Comparison of ENCODE assay signal across 8 mouse cellular contexts in the genomic region with DNA sequence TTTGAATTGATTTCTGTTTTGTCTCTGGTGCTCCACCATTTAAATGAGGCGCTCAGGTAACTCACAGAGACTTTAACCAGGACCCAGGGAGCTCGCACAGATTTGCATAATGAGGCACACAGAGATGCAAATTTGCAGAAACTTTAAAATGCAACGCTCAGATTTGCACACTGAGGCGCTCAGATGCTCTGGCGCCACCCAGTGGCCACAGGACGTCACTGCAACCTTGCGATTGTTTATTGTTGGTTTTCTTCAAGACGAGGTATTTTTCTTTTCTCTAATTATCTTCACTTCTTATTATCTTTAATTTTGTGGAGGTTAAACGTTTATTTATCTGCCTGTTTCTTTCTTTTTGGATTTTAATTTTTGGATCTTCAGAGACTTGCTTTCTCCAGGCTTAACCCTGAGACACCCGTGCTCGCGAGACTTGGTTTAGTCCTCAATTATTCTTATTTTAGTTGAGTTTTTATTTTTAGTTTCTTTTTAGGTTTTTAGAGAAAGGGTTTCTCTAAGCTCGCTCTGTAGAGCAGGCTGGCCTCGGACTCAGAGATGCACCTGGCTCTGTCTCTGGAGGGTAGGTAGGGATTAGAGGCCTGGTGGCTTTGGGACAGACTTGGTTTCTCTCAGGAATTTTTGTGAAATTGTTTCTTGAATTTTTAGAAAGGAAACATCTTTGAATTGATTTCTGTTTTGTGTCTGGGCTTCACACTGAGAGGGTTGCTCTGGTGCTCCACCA. TPM values are rescaled to one million over a fixed set of nuclear protein-coding genes. Genes with fewer than 3 reads are reported as not detected.
DNase-seq lines count a peak whose midpoint lies in the region; ATAC-seq lines count a peak whose summit lies in the region.
"Not testable (repeated sequence)": the region's sequence is repeated elsewhere in the genome, so short reads cannot be mapped to it uniquely, and the experiment has no call there.

No protein-coding gene starts in this region.

- H3K4me3 ChIP-seq in ES-E14 (ENCODE audit: insufficient read depth in 1 of 2, low read depth in 1 of 2, low read length in 2 of 2, poor library complexity in 1 of 2, severe bottlenecking in 1 of 2); hindbrain, embryonic 12.5 days: not testable (repeated sequence)

- H3K27ac ChIP-seq in ES-E14 (ENCODE audit: insufficient read depth, low read depth, low read length, poor library complexity, severe bottlenecking), result peak overlapping the region; percentile 56
- 0 out of 2 replicates have a peak overlapping the region, but pooled peaks have one; percentile 0 for H3K27ac ChIP-seq in hindbrain, embryonic 12.5 days

- H3K36me3 ChIP-seq in ES-E14 (ENCODE audit: control insufficient read depth, insufficient read depth, low read length, poor library complexity, severe bottlenecking), result peaks cover 51% of the 10 kb centered on the region
- peaks cover 36% of the 10 kb centered on the region for H3K36me3 ChIP-seq in hindbrain, embryonic 12.5 days

- peak; percentile 100 for DNase-seq in ES-E14 (ENCODE audit: low read depth, low spot score)
- DNase-seq in cerebellum, adult 11 months, result peak; percentile 92
- peak; percentile 96 for DNase-seq in forelimb bud, embryonic 11.5 days (ENCODE audit: low read depth, low spot score)
- peak; percentile 87 to 90 for DNase-seq in layer of hippocampus, postnatal 36 days
- DNase-seq in right cerebral cortex, adult 2 months (ENCODE audit: low spot score in 2 of 2), result peak; percentile 100
- peak; percentile 89 to 93 for DNase-seq in thymus, postnatal 36 days

- H3K4me2 ChIP-seq in hindbrain, embryonic 12.5 days (replicated peaks), result not testable (repeated sequence)

- H3K9ac ChIP-seq in ES-E14 (ENCODE audit: insufficient read depth, low read depth, low read length, poor library complexity, severe bottlenecking); hindbrain, embryonic 12.5 days: not testable (repeated sequence)

- 60% methylated on average over 14 of the region's 14 CpGs for whole genome bisulfite sequencing in hindbrain, embryonic 12.5 days

- not testable (repeated sequence) for H3K4me1 ChIP-seq in ES-E14 (ENCODE audit: control insufficient read depth in 2 of 2, insufficient read depth in 2 of 2, low read length in 2 of 2, poor library complexity in 1 of 2); hindbrain, embryonic 12.5 days

- ATAC-seq in hindbrain, embryonic 12.5 days (ENCODE audit: low FRiP score), result not testable (repeated sequence)
- ATAC-seq in megakaryocyte progenitor cell, adult 5-6 weeks (replicated peaks; ENCODE audit: poor library complexity), result peak; percentile 25

- in situ Hi-C loops in ES-E14 (cut with MboI; ENCODE audit: low sequenced_read_pairs in 2 of 2, unreplicated experiment in 2 of 2), result not testable (repeated sequence)

- not testable (repeated sequence) for H3K9me3 ChIP-seq in ES-E14 (ENCODE audit: control insufficient read depth, insufficient read depth, low read depth, low read length)
- peaks cover 33% of the 10 kb centered on the region for H3K9me3 ChIP-seq in hindbrain, embryonic 12.5 days (replicated peaks)

- not testable (repeated sequence) for H3K27me3 ChIP-seq in hindbrain, embryonic 12.5 days

RNA-seq across cellular contexts. Expression of a gene that starts 10.7 kb away (rescaled TPM):
- total RNA-seq in ES-E14 (2012; rRNA removed), result 165 and 322 TPM in 2 replicates
- polyA plus RNA-seq in hindbrain, embryonic 12.5 days (2016; fragmentation: Nextera tagmentation; extraction: Ambion mirVana), result 169 and 249 TPM in 2 replicates
- 100 to 1,000 TPM; 230 to 241 TPM for total RNA-seq in layer of hippocampus, postnatal 36 days (2021)
- total RNA-seq in megakaryocyte progenitor cell, adult 5-6 weeks (2015), result 69.2 and 81.4 TPM in 2 replicates
- total RNA-seq in megakaryocyte progenitor cell, adult 5-6 weeks (2017), result 171 and 231 TPM in 2 replicates
